Mouse (Mus musculus): ENCODE results near the gene Slc35a5.

- TF ChIP-seq POLR2A (IDR thresholded peaks at IDR 0.05; ENCODE audit: low read depth, low read length): no peak
- TF ChIP-seq CTCF (IDR thresholded peaks at IDR 0.05; ENCODE audit: extremely low read depth, insufficient read depth, insufficient read length, insufficient replicate concordance): no peak
Measured at GRCm38 (mm10) chr16:45104993-45105392, 53.5 kb downstream of the Slc35a5 start.

All from spleen, adult 2 months (tissue).